Mouse (Mus musculus): ENCODE data around the gene Nptx1. TPM values are rescaled to one million over a fixed set of nuclear protein-coding genes. Genes with fewer than 3 reads are reported as not detected.

Nptx1 gene
- polyA plus RNA-seq, 1 experiment: 9.3 TPM

DNA sequence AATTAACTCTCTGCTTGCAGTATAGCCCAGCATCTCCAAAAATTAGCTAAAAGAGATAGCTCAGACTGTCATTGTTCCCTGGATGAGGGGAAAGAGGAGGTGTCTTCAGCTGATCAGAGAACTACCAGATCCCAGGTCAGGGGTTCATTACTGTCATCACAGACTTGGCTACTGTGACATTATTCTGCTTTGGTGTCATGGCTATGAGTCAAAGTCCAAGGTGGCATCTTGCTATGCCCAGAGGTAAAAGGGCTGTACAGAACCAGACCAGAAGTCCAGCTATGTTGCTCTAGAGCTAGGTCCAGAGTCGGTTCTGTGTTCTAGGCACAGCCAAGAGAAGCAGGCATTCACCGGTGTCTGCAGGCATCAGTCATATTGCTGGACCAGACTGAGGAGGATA, 30.2 kb upstream of the Nptx1 start:
- H3K79me2 ChIP-seq (ENCODE audit: control insufficient read depth, insufficient read depth): no peaks in the 10 kb centered on the region
- TF ChIP-seq REST (IDR thresholded peaks at IDR 0.05; ENCODE audit: insufficient read depth, insufficient read length): no peak
- TF ChIP-seq TCF12 (IDR thresholded peaks at IDR 0.05; ENCODE audit: insufficient read depth, poor library complexity, severe bottlenecking): no peak
- no peak for TF ChIP-seq MYOD1 (IDR thresholded peaks at IDR 0.05; ENCODE audit: control insufficient read depth in 1 of 3, insufficient read length in 2 of 3, low read depth in 2 of 3)
- TF ChIP-seq USF1 (IDR thresholded peaks at IDR 0.05; ENCODE audit: low read depth): no peak
- no peak for TF ChIP-seq MAX (IDR thresholded peaks at IDR 0.05; ENCODE audit: low read depth)
- no peak for TF ChIP-seq CEBPB (IDR thresholded peaks at IDR 0.05; ENCODE audit: insufficient read depth, poor library complexity, severe bottlenecking)
- TF ChIP-seq SRF (IDR thresholded peaks at IDR 0.05; ENCODE audit: control insufficient read depth, insufficient read length, low read depth): no peak
- TF ChIP-seq POLR2AphosphoS2 (IDR thresholded peaks at IDR 0.05; ENCODE audit: insufficient read length, low read depth): no peak
- TF ChIP-seq TCF3 (IDR thresholded peaks at IDR 0.05; ENCODE audit: insufficient read length, low read depth): no peak
- no peak for TF ChIP-seq MYOG (IDR thresholded peaks at IDR 0.05; ENCODE audit: control insufficient read depth in 1 of 3, insufficient read depth in 1 of 3, insufficient read length in 2 of 3, low read depth in 2 of 3)
- TF ChIP-seq E2F4 (IDR thresholded peaks at IDR 0.05; ENCODE audit: insufficient read depth): no peak
- H3K4me2 ChIP-seq (ENCODE audit: low read depth): no peak overlapping the region
- H3K27me3 ChIP-seq (ENCODE audit: control insufficient read depth, insufficient read depth, insufficient read length): no peaks in the 10 kb centered on the region
- H3K36me3 ChIP-seq (ENCODE audit: control insufficient read depth, insufficient read depth): no peaks in the 10 kb centered on the region
- H3ac ChIP-seq (ENCODE audit: control insufficient read depth, insufficient read length): no peak overlapping the region
- no peak overlapping the region for H3K4me3 ChIP-seq

DNA sequence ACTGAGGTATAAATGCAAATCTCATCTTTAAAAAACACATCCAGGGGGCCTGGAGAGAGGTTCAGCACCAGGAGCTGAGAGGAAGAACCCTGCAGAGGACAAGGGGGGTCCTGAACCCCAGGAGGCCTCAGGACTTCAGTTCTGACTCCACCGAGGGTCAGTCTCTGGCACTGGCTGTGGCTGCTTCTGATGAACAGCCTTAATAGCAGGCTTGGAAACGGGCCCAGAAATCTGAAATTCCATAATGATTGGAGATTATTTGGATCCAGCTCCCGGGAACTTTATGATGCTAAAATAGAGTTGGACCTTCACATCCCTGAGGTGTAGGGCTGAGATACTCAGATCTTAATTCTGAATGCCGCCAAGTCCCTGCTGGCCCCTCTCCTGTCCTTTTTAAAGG, 29.3 kb upstream of the Nptx1 start:
- Histone ChIP-seq H3K79me2 (ENCODE audit: control insufficient read depth, insufficient read depth) (no peaks in the 10 kb centered on the region), H3K27me3 (ENCODE audit: control insufficient read depth, insufficient read depth, insufficient read length) (no peaks in the 10 kb centered on the region), H3ac (ENCODE audit: control insufficient read depth, insufficient read length) (no peak overlapping the region), H3K36me3 (ENCODE audit: control insufficient read depth, insufficient read depth) (no peaks in the 10 kb centered on the region), H3K4me3 (no peak overlapping the region), H3K4me2 (ENCODE audit: low read depth) (no peak overlapping the region)
- TF ChIP-seq SRF (IDR thresholded peaks at IDR 0.05; ENCODE audit: control insufficient read depth, insufficient read length, low read depth): no peak
- no peak for TF ChIP-seq MYOD1 (IDR thresholded peaks at IDR 0.05; ENCODE audit: control insufficient read depth in 1 of 3, insufficient read length in 2 of 3, low read depth in 2 of 3)
- no peak for TF ChIP-seq MAX (IDR thresholded peaks at IDR 0.05; ENCODE audit: low read depth)
- TF ChIP-seq POLR2AphosphoS2 (IDR thresholded peaks at IDR 0.05; ENCODE audit: insufficient read length, low read depth): no peak
- no peak for TF ChIP-seq TCF12 (IDR thresholded peaks at IDR 0.05; ENCODE audit: insufficient read depth, poor library complexity, severe bottlenecking)

DNA sequence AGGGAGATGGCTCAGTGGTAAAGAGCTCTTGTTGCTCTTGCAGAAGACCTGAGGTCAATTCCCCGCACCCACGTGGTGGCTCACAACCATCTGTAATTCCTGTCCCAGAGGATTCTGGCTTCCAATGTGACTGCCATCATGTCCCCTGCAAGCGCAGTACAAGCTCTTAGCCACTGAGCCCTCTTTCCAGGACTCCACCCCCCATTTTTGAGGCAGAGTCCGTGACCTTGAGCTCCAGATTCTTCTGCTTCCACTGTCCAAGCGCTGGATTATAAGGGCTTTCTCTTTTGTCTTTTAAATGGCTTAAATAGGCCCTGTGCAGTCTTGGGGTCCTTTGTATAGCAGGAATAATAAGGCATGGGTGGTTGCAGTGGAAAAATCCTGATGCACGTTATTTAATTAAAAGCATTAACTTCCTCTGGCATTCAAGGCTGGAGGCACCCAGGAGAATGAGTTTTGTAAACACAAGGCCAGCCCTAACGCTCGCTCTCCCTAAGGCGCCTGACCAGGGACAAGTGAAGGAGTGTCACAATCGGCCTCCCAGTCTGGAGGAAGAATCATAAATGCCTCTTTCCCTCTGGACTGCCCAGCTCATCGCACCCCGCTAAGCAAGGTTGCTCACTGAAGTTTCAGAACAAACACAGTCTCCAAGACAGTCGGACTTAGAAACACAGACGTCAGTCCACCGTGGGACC, 24.9 kb upstream of the Nptx1 start:
- H3ac ChIP-seq (ENCODE audit: control insufficient read depth, insufficient read length): no peak overlapping the region
- TF ChIP-seq CEBPB (IDR thresholded peaks at IDR 0.05; ENCODE audit: insufficient read depth, poor library complexity, severe bottlenecking) (no peak), POLR2AphosphoS2 (IDR thresholded peaks at IDR 0.05; ENCODE audit: insufficient read length, low read depth) (no peak), POLR2A (IDR thresholded peaks at IDR 0.05; ENCODE audit: insufficient read length, low read depth) (no peak), MAX (IDR thresholded peaks at IDR 0.05; ENCODE audit: low read depth) (no peak), REST (IDR thresholded peaks at IDR 0.05; ENCODE audit: insufficient read depth, insufficient read length) (no peak), TCF3 (IDR thresholded peaks at IDR 0.05; ENCODE audit: insufficient read length, low read depth) (no peak), SRF (IDR thresholded peaks at IDR 0.05; ENCODE audit: control insufficient read depth, insufficient read length, low read depth) (no peak), E2F4 (IDR thresholded peaks at IDR 0.05; ENCODE audit: insufficient read depth) (no peak), MYOG (IDR thresholded peaks at IDR 0.05; ENCODE audit: control insufficient read depth in 1 of 3, insufficient read depth in 1 of 3, insufficient read length in 2 of 3, low read depth in 2 of 3) (no peak), USF1 (IDR thresholded peaks at IDR 0.05; ENCODE audit: low read depth) (no peak), MYOD1 (IDR thresholded peaks at IDR 0.05; ENCODE audit: control insufficient read depth in 1 of 3, insufficient read length in 2 of 3, low read depth in 2 of 3) (no peak), TCF12 (IDR thresholded peaks at IDR 0.05; ENCODE audit: insufficient read depth, poor library complexity, severe bottlenecking) (no peak)
- H3K4me3 ChIP-seq: no peak overlapping the region
- no peaks in the 10 kb centered on the region for H3K79me2 ChIP-seq (ENCODE audit: control insufficient read depth, insufficient read depth)
- H3K36me3 ChIP-seq (ENCODE audit: control insufficient read depth, insufficient read depth): no peaks in the 10 kb centered on the region
- H3K27me3 ChIP-seq (ENCODE audit: control insufficient read depth, insufficient read depth, insufficient read length): no peaks in the 10 kb centered on the region
- no peak overlapping the region for H3K4me2 ChIP-seq (ENCODE audit: low read depth)

DNA sequence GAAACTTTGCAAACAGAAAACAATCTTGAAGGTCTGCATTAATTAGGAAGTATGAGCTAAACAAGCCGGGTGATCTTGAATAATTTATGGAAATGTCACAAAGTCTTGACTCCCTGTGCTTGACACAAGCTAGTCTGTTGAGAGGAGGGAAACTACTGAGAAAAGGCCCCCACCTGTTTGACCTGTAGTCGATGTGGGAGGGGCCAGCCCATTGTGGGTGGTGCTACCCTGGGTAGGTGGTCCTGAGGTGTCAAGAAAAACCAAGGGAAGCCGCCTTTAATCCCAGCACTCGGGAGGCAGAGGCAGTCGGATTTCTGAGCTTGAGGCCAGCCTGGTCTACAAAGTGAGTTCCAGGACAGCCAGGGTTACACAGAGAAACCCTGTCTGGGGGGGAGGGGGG, 18.6 kb upstream of the Nptx1 start:
- H3K4me2 ChIP-seq (ENCODE audit: low read depth): no peak overlapping the region
- no peaks in the 10 kb centered on the region for H3K36me3 ChIP-seq (ENCODE audit: control insufficient read depth, insufficient read depth)
- H3K4me3 ChIP-seq: no peak overlapping the region
- peaks cover 5% of the 10 kb centered on the region for H3K27me3 ChIP-seq (ENCODE audit: control insufficient read depth, insufficient read depth, insufficient read length)
- no peaks in the 10 kb centered on the region for H3K79me2 ChIP-seq (ENCODE audit: control insufficient read depth, insufficient read depth)
- no peak for TF ChIP-seq TCF12 (IDR thresholded peaks at IDR 0.05; ENCODE audit: insufficient read depth, poor library complexity, severe bottlenecking)
- TF ChIP-seq POLR2AphosphoS2 (IDR thresholded peaks at IDR 0.05; ENCODE audit: insufficient read length, low read depth): no peak
- TF ChIP-seq MYOD1 (IDR thresholded peaks at IDR 0.05; ENCODE audit: control insufficient read depth in 1 of 3, insufficient read length in 2 of 3, low read depth in 2 of 3): no peak
- TF ChIP-seq POLR2A (IDR thresholded peaks at IDR 0.05; ENCODE audit: insufficient read length, low read depth): no peak
- TF ChIP-seq USF1 (IDR thresholded peaks at IDR 0.05; ENCODE audit: low read depth): no peak
- TF ChIP-seq TCF3 (IDR thresholded peaks at IDR 0.05; ENCODE audit: insufficient read length, low read depth): no peak
- no peak for TF ChIP-seq CEBPB (IDR thresholded peaks at IDR 0.05; ENCODE audit: insufficient read depth, poor library complexity, severe bottlenecking)
- TF ChIP-seq MAX (IDR thresholded peaks at IDR 0.05; ENCODE audit: low read depth): no peak
- no peak for TF ChIP-seq E2F4 (IDR thresholded peaks at IDR 0.05; ENCODE audit: insufficient read depth)
- no peak for TF ChIP-seq REST (IDR thresholded peaks at IDR 0.05; ENCODE audit: insufficient read depth, insufficient read length)
- no peak for TF ChIP-seq SRF (IDR thresholded peaks at IDR 0.05; ENCODE audit: control insufficient read depth, insufficient read length, low read depth)
- no peak for TF ChIP-seq MYOG (IDR thresholded peaks at IDR 0.05; ENCODE audit: control insufficient read depth in 1 of 3, insufficient read depth in 1 of 3, insufficient read length in 2 of 3, low read depth in 2 of 3)
- no peak overlapping the region for H3ac ChIP-seq (ENCODE audit: control insufficient read depth, insufficient read length)

Data from myocyte (in vitro differentiated cells).